Mouse (Mus musculus) kidney, postnatal 0 days (tissue): Measurements from ENCODE around the gene Pole4. TPM values are rescaled to one million over a fixed set of nuclear protein-coding genes. Genes with fewer than 3 reads are reported as not detected.

Experiments
- ATAC-seq: fragments of 200-750 bp; cut with Nextera tagmentation; replicated peaks from 2 replicates; pipeline ENCODE4 v1.8.0; 2017; ENCODE audit warnings: low read depth, moderate number of reproducible peaks, moderate TSS enrichment, moderate library complexity; ENCODE audit not compliant: low FRiP score
- DNase-seq: peaks from one replicate; pipeline ENCODE4 v3.0.0-alpha.2; 2016; ENCODE audit warnings: low spot score
- H3K27ac ChIP-seq: fragments of 300-500 bp; sonication (generic); 2 replicates; pipeline ENCODE4 v1.5.1; 2014; ENCODE audit warnings: mild to moderate bottlenecking
- H3K27me3 ChIP-seq: fragments of 300-500 bp; sonication (generic); 2 replicates; pipeline ENCODE4 v1.6.1; 2014; ENCODE audit warnings: low read length, mixed read lengths; ENCODE audit not compliant: insufficient read depth
- H3K36me3 ChIP-seq: fragments of 300-500 bp; sonication (generic); 2 replicates; pipeline ENCODE4 v1.6.1; 2014; ENCODE audit warnings: low read length, mixed read lengths; ENCODE audit not compliant: insufficient read depth
- H3K4me1 ChIP-seq: fragments of 300-500 bp; sonication (generic); replicated peaks from 2 replicates; pipeline ENCODE4 v1.6.1; 2014; ENCODE audit warnings: antibody characterized with exemption, low read length, mixed read lengths; ENCODE audit not compliant: insufficient read depth
- H3K4me2 ChIP-seq: fragments of 300-500 bp; sonication (generic); 2 replicates; pipeline ENCODE4 v1.6.1; 2014; ENCODE audit warnings: mild to moderate bottlenecking, low read length, moderate library complexity, mixed read lengths
- H3K4me3 ChIP-seq: fragments of 300-500 bp; sonication (generic); replicated peaks from 2 replicates; pipeline ENCODE4 v1.5.1; 2014; ENCODE audit warnings: low read depth, low read length
- H3K9ac ChIP-seq: fragments of 300-500 bp; sonication (generic); 2 replicates; pipeline ENCODE4 v1.6.1; 2014; ENCODE audit warnings: low read depth, low read length
- H3K9me3 ChIP-seq: fragments of 300-500 bp; sonication (generic); replicated peaks from 2 replicates; pipeline ENCODE4 v1.6.1; 2016; ENCODE audit warnings: low read length, inconsistent platforms, mixed read lengths
- CTCF ChIP-seq: IDR thresholded peaks from 2 replicates; pipeline ENCODE4 v1.5.1; 2016; ENCODE audit warnings: antibody characterized with exemption, low read depth, mild to moderate bottlenecking, moderate library complexity
- WGBS: fragments of 180-500 bp; shearing (Covaris S2); extraction: QIAGEN DNeasy Blood & Tissue Kit; methylation state at CpG from one replicate; pipeline ENCODE4 v1.1.7; 2014; 5-methylcytosine and 5-hydroxymethylcytosine counted together
- polyA plus RNA-seq: library from polyadenylated mRNA; unstranded; fragments of >200 nt; fragmentation: Nextera tagmentation; extraction: Ambion mirVana; gene quantifications from 2 replicates; pipeline ENCODE4 v1.2.1, GENCODE M21; 2015

Gene Pole4
- polyA plus RNA-seq, 1 experiment from 2014 or later = 123 TPM

- H3K9ac ChIP-seq = no peak overlapping the region
- no peak overlapping the region for H3K4me3 ChIP-seq
- 38% methylated on average over 8 of the region's 8 CpGs for WGBS
- no peaks in the 10 kb centered on the region for H3K36me3 ChIP-seq
- H3K4me2 ChIP-seq = no peak overlapping the region
- H3K27ac ChIP-seq = no peak overlapping the region
- no peaks in the 10 kb centered on the region for H3K4me1 ChIP-seq
- H3K27me3 ChIP-seq = no peaks in the 10 kb centered on the region
- no peak for TF ChIP-seq CTCF
- peak; percentile 69 for DNase-seq
- ATAC-seq = no peak
- no peaks in the 10 kb centered on the region for H3K9me3 ChIP-seq
Measured at GRCm38 (mm10) chr6:82595461-82596090, 109.6 kb downstream of the Pole4 start.

GRCm38 (mm10) chr6:82589387-82589786, 115.8 kb downstream of the Pole4 start:
- ATAC-seq = no peak

DNA sequence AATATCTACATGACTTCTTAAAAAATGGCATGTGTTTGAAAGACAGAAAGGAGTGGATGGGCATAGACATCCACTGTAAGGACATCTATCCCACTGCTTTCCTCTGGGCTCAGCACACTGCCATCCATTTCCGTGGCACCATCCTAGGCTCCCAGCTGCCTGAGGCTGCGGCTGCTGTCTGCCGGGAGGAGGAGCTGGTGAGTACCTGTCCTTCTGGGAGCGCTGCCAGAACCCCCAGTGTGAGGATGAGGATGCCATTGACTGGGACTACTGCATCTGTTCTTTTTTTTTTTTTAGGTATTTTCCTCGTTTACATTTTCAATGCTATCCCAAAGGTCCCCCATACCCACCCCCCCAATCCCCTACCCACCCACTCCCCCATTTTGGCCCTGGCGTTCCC, 119.8 kb downstream of the Pole4 start:
- Histone ChIP-seq H3K27me3 (no peaks in the 10 kb centered on the region), H3K9me3 (no peaks in the 10 kb centered on the region), H3K4me1 (no peaks in the 10 kb centered on the region), H3K4me2 (no peak overlapping the region), H3K4me3 (no peak overlapping the region), H3K9ac (no peak overlapping the region), H3K36me3 (no peaks in the 10 kb centered on the region), H3K27ac (no peak overlapping the region)
- no peak for DNase-seq
- WGBS = 64% methylated on average over 5 of the region's 6 CpGs
- no peak for ATAC-seq
- TF ChIP-seq CTCF = no peak

More at GRCm38 (mm10) chr6:82589387-82589786, 115.8 kb downstream of the Pole4 start:
- no peak for TF ChIP-seq CTCF
- Histone ChIP-seq H3K9me3 (no peaks in the 10 kb centered on the region), H3K36me3 (no peaks in the 10 kb centered on the region), H3K27me3 (no peaks in the 10 kb centered on the region), H3K4me1 (no peaks in the 10 kb centered on the region), H3K4me2 (no peak overlapping the region), H3K4me3 (no peak overlapping the region), H3K9ac (no peak overlapping the region), H3K27ac (no peak overlapping the region)
- DNase-seq = peak; percentile 43
- 65% methylated on average over 7 of the region's 7 CpGs for WGBS

- no peak overlapping the region for H3K4me3 ChIP-seq
- H3K27ac ChIP-seq = no peak overlapping the region
- no peak overlapping the region for H3K4me2 ChIP-seq
- H3K9ac ChIP-seq = no peak overlapping the region
- DNase-seq (no peak), ATAC-seq (no peak)
- H3K36me3 ChIP-seq = no peaks in the 10 kb centered on the region
- H3K4me1 ChIP-seq = no peaks in the 10 kb centered on the region
- 84% methylated on average over 5 of the region's 5 CpGs for WGBS
- no peak for TF ChIP-seq CTCF
- no peaks in the 10 kb centered on the region for H3K27me3 ChIP-seq
- H3K9me3 ChIP-seq = no peaks in the 10 kb centered on the region
Measured at GRCm38 (mm10) chr6:82575445-82575844, 129.7 kb downstream of the Pole4 start.

Other genes with a start within 250 kb of the Pole4 start
- 4.0 and 4.5 TPM in 2 replicates for gene Hk2, start 69.1 kb upstream of the Pole4 start, polyA plus RNA-seq
- gene Sema4f, start 234.4 kb upstream of the Pole4 start, polyA plus RNA-seq = 0.41 and 0.50 TPM in 2 replicates
- gene M1ap, start 241.5 kb upstream of the Pole4 start, polyA plus RNA-seq = 0.32 and 0.34 TPM in 2 replicates